Mouse (Mus musculus) induced T-regulatory cell, adult 2 months (primary cell): ENCODE data around the gene Ccdc127.

Experiments
- DNase-seq: peaks from one replicate; pipeline ENCODE4 v3.0.0-alpha.2; 2012; ENCODE audit warnings: low read depth

Gene Ccdc127

DNA sequence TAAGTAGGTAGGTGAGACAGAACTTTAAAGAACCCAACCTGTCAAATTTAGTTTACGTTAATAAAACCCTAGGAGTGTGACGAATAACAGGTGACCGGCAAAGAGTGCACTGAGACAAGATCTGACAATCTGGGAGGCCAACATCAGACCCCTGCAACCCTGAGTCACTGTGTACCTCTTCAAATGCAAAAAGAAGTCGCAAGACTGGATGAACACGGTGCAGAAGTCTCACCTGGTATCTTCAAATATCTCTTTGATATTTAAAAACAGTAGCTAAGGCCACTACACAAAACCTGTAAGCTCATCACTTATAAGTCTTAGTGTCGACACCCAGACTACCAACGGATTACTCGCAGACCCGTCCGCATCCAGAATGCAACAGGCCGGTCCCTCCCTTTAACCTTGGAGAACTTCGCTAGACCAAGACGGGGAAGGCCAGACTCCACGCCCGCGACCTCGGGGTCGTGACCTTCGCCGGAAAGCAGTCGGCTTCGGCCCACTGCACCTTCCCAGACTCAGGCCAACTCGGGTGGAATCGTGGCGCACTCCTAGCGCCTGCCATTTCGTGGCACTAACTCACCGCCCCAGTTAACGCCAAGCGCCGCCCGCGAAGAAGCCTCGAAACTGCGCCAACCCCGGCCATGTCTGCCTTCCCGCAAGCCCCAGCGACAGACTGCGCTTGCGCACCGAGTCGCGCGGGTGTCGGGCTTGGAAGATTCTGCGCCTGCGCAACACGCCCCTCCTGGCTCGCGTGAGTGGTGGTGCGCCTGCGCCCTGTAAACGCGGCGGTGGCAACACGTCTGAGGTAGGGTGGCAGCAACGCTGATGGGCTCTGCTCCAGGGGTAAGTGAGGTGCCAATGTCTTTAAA is at the start of gene Ccdc127, which contains the start of gene Sdha:
Gene Ccdc127, plus strand, starts transcription at position 744 of the 869 bp plus-strand sequence.
Gene Sdha, minus strand, starts transcription at position 715 of the 869 bp plus-strand sequence.
- peak; percentile 100 for DNase-seq

DNA sequence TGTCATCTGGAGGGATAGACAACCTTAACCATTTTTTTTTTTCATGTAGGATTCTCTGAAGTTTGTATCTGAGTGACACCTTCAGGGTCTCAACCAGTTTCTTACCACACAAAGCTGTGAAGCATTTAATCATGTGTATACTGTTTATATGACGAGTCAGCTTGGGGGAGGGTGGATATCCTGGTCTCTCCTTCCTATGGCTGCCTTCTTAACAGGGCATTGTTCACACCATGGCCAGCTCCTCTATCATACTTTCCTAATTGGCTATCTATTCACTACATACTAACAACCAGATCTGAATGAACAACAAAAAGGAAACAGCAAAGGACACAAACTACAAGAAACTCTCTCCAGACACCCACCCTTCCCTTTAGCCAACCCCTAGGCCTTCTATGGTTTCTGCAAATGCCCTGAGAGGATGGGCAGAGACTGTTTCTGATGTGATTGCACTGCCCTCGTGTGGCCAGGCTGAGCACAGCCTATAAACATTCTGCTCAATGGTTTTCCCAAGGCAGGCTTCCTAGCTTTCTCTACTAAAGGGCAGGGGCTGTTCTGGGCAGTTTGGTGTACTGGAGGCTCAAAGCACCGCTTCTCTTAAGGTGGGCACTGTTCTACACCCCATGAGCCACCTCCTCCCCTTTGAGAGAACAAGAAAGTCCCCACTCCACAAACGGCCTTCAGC is 49.0 kb upstream of the Ccdc127 start:
- DNase-seq, result peak; percentile 69

DNA sequence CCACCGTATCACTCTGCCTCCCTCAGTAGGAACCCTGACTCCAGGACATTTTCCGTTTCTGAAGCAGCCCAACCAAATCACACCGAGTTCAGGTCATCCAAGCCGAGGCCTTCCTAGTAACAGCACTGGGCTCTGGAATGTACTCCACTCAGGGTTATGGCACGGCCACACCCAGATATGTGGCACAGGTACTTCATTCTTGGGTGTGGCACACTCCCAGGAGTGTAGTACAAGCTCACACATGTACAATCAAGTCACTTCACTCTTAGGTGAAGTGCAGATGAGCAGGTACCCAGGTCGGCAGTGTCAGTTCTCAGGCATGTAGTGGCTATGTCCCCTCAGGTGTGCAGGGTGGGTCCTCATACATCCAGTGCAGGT is 48.5 kb upstream of the Ccdc127 start:
- DNase-seq, result no peak

DNA sequence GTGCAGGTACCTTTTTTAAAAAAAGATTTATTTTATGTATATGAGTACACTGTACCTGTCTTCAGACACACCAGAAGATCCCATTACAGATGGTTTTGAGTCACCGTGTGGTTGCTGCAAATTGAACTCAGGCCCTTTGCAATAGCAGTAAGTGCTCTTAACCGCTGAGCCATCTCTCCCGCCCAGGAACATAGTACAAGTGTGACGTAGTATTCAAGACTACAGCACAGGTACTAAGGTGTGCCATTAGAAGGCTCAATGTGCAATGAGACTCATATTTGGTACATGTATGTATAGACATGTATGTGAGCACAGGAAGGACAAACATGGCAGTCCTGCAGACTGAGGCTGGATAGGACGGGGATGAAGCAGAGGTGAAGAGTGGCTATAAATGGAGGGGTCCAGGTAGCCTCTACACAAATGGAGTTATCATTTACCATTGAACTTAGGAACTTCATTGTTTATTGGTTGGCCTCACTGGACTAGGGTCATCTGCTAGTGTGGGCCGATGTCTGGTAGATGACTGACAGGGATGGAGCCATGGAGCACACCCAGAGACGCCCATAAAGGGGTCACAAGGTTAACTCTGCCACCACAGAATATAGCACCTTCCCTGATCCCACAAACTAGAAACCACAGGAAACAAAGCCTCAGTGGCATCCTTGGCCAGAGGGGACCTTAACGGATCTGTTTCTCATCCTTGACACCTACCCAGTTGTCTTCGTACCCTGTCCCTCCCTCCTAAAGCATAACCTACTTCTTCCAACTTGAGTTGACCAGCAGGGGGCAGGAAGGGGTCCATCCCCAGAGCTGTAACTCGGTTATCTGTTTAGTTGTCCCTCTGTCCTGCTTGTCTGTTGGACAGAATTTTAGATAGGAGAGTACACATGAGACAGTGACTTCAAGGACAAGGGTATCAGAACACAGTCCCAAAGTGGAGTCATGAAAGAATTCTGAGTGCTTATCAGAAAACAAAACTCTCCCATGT is 47.8 kb upstream of the Ccdc127 start:
- peak; percentile 32 for DNase-seq

DNA sequence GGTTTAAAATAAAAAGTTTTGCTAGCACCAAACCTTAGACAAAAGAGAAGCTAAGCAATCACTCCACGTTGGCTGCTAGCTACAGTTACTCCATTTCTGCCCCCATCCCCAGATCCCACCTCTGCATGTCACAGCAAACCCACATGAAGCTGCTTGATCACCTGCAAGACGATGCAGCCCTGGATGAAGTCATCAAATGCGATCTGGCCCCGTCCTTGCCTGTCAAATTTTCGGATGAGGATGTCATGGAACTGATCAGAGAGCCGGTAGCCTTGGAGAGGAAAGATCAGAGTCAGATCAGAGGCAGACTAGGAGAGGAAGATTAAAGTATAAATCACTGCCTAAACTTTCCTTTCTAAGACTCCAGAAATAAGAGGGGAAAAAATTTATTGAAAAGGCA is 44.7 kb upstream of the Ccdc127 start:
- no peak for DNase-seq

DNA sequence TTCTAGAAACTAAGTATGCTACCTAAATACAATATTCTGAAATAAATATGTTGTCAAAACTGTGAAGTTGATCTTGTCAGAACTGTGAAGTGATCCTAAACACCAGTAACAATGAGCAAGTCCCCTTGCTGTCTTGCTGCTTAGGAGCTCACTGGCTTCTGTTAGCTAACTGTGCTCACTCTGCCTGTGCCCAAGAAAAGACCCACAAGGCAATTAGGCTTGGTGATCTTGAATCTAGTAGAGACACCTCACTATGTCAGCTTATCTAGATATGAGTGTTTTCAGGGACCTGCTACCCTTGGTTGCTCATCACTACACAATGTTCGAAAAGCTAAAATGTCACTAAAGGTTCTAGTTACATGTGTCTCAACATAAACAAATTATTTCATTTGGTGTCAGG is 44.3 kb upstream of the Ccdc127 start:
- DNase-seq, result no peak

DNA sequence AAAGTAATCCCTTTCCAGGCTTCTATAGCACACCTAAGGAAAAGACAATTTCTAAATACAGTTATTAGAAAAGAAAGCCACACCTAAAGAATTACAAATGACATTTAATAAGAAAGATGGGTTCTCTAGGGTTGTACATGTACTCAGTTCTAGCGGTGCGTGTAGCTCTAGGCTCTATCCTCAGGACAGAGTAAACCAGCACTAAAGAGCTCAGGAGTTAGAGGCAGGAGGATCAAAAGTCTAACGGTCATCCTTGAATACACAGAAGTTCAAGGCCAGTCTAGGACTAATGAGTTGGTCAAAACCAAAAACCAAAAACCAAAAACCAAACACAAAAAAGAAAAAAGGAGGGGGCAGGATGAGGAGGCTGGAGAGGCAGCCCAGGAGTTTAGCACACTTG is 35.5 kb upstream of the Ccdc127 start:
- no peak for DNase-seq

DNA sequence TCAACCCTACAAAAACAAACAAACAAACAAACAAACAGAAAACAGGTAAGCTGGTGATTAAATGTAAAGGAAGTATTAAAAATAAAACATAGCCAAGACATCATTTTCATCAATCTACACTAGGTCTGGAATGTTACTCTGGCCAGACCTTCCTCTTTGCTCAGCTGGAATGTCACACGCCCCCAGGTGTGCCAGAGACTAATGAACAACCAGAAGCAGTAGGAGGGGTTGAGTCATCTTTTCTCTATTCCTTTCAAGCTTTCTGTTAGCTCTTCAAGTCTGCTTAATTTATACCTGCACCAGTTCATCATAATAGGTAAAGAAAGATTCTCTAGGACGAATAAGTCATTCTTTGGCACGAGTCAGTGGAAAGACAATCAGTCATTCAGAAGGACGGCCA is 33.7 kb upstream of the Ccdc127 start:
- DNase-seq, result no peak

DNA sequence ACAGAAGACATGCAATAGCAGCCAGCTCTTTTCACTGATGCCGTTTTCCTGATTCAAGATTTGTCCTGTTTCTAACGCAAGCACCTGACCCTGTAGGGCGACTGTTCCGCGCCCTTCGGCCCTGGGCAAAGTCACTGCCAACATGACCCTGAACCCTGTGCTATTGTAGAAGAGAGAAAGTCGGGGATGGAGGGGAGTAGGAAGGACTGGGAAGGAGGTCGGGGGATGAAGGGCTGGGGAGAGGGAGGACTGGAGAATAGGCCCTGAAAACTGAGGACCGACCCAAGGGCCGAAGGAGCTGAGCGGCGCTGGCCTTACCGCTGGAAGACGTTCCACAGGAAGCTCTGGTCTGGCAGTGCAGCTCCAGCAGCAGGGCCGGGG is 33.3 kb upstream of the Ccdc127 start:
- DNase-seq, result no peak

DNA sequence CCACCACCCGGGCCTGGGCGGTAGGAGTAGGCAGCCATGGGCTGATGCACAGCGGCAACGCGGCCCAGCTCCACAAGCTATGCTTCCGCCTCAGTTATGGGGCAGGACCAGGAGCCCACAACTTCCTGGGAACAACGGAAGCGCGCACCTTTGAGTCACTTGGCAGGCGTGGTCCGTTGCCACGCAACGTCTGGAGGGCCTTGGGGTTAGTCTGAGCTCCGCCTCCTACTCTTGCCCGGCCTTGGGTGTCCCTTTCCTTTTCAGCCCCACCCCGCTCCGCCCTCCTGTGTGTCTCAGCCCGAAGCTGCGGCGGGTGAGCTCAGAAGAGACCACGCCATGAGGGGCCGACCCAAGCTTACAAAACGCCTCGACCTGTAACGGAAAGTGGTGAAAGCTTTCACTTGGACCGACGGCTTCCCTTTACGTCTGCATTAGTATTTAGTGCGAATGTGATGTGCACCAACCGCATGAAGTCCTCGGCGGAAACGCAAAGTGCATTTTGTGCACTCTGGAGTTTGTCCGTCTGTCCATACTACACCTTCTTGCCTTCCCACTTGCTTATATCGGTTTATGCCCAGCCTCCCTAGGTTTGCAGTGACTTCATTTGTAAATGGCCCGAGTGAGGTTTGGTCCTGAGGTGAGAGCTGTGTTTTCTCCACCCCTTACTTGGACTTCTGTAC is 32.8 kb upstream of the Ccdc127 start, which contains the start of gene Pdcd6:
Gene Pdcd6, minus strand, starts transcription at position 411 of the 680 bp plus-strand sequence.
- peak; percentile 98 for DNase-seq

DNA sequence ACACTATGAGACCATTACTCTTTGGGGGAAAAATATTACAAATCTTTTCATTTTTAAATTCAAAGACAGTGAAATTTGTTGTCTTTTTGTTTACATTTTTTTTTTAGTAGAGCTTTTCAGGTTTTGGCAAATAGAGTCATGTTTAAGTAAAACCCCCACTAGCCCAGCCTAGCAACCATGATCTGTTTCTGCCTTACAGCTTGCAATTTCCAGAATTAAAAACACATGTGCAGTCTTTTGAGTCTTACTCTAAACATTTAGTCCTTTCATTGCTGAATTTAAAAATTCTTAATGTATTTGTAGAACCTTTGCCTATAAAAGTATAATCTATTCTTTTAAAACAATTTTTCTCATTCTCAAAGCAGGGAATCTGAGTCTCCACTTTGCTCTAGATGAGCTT is 20.8 kb upstream of the Ccdc127 start:
- DNase-seq, result no peak

DNA sequence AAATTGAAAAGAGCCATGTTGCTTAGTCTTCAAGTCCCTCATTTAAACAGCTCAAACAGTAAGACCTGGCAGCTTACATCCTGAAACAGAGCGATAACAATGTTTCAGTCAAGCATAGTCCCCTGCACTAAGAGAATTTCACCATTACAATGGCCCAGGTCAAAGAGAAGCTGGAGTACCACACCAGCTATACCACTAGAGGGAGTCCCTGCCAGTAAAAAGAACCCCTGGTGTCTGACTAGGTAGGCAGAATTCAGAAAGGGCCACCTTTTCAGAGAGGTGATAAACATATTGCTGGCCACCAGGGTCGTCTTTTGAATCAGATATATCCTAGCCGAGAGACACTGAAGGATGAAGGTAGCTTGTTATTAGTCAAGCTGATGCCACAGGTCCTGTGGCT is 9.1 kb upstream of the Ccdc127 start:
- DNase-seq, result peak; percentile 83

DNA sequence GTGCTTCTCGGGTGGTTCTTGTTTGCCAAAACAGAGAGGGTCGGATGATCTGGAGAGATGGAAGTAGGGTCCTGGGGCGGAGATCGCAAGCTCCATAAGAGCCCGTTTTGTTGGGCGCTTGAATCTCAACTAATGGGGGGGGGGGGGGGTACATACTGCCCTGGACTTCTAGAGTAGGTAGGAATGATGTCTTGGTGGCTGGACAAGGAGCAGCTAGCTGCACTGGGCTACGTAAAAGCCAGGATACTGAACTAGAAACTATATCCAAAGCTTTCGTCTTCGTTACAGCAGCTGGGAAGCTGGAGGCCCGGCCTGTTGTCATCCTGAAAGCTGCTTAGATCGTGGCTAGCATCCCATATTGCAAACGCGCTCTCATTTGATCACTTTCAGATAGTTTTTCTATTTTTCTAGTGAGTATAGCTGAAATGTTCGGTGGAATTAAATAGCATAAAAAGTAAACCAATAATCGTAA is 362 bp downstream of the Ccdc127 start:
- DNase-seq, result no peak

DNA sequence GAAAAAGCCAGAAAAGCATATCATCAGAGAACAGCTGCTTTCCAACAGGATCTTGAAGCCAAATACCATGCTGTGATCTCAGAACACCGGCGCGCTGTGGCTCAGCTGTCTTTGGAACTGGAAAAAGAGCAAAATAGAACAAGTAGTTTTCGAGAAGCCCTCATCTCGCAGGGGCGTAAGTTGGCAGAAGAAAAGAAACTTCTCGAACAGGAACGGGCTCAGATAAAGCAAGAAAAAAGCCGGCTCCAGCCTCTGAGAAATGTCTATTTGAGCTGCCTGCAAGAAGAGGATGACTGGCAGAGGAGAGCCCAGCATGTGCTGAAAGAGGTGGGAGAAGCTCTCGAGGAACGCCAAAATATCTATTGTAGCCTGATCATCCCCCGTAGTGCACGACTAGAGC is 6.4 kb downstream of the Ccdc127 start:
- DNase-seq, result no peak

DNA sequence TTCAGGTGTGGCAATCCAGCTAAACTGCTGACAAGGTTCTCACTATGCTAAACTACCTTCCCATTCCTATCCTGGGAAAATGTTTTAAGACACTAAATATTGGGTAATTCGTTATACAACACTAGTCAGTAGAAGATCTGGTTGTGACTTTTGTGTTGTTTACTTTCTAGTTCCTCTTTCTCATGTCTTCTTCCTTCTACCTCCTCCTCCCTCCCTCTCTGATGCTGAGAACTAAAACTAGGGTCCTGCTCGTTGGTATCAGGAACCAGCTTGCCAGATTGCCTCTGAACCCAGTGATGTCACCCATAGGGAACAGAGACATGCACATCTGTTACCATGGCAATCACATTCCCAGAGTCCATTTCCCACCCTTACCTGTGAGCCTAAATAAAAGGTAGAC is 12.1 kb downstream of the Ccdc127 start:
- no peak for DNase-seq

DNA sequence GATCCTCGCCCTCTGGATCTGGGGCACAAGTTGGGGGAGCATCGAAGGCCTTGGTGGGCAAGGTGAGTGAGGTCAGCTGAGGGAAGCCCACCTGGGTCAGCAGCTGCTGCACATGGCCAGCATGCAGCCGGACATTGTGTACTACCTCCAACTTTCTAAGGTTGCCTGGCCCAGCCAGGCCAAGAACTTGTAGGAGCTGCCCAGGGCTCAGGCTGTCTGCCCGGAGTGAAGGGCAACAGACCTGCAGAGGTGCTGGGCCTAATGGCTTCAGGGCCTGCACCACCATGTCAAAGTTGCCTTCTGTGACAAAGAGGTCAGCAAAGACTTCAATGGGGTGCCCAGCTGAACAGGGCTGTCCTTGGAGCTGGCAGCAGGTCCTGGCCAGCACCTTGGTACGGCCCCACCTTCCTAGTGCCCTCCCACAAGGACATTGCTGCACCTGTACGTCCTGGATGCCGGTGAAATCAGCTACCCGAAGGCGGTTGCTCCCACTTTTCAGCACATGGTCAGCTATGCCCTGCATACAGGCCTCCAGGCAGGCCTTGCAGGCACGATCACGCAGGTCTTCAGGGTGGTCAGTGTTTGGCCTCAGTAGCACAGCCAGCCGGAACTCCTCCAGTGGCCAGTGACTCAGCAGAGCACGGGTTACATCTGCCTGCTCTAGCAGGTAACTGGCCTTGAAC is 13.2 kb downstream of the Ccdc127 start:
- no peak for DNase-seq

DNA sequence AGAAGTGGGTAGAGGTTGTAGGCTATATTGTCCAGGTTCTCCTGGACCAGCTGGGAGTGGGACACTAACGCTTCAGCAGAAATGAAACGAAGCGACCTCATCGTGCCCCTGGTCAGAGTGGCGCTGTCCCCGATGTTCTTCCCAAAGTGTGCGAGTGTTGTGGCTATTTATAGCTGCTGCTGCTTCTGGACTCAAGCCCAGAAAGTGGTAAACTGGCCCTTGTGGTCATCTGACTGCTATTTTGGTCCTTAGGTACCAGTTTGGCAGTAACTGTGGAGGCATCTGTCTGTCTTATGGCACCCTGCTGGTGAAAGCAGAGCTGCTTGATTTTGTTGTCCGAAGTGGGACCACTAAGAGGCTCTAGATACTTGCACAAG is 13.7 kb downstream of the Ccdc127 start, which contains the start of gene Lrrc14b:
Gene Lrrc14b, minus strand, starts transcription at position 147 of the 377 bp plus-strand sequence.
- DNase-seq, result no peak

DNA sequence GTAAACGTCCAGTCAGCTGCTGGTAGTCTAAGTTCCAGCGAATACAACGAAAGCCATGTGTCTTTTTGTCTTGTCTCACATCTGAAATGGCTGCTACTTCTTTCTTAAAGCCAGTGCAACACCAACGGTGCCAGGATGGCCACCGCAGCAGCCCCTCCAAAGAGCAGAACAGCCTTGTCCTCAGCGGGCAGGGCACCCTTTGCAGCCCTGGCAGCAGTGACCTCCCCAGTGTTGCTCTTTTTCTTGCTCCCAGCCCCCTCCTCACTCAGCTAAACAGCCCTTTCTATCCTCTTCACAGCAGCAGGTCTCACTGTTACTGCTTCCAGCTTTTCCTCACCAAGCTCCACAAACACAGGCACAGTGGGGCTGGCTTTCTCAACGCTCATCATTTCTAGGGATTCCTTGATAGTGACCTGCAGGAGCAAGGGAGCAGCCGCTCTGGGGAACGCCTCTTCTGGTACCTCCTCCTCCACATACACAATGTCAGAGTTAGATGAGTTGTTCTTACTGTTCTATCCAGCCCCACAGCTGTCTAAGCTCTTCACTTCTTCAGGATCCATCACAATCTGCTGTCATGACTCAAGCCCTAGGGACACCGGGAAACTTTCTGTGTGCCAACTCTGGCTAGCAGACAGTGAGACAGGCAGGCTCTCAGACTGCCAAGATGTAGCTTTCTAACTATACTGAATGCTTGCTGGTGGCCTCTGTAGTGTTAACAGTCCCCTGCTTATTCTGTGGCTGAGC is 31.6 kb downstream of the Ccdc127 start:
- no peak for DNase-seq

DNA sequence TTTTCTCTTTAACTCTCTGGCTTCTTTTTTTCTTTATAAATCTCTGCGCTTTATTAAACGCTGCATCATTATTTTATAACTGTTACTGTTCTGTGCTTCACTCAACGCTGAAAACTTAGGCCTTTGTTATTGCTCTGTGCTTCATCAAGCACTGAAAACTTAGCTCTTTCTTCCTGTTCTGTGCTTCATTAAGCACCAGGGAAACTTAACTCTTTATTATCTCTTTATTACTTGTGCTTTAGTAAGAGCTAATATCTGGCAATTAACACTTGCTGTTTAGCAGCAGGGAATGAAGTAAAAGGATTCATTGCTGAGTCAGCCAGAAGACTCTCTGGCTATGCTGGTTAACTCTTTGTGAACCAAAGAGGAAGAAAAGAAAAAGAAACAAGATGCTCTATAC is 32.2 kb downstream of the Ccdc127 start:
- no peak for DNase-seq

DNA sequence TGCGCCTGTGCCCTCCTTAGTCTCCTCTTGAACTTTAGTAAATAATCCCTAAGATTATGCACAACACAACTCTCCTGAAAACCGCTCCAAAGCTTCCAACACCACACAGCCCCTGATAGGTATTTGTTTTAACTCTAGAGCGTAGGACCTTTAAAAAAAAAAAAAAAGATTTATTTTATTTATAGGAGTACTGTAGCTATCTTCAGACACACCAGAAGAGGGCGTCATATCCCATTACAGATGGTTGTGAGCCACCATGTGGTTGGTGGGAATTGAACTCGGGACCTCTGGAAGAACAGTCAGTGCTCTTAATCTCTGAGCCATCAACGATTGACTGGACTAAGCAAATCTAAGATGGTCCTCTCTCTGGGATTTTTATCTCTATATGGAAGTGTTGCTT is 39.6 kb downstream of the Ccdc127 start:
- DNase-seq, result no peak
